Mouse (Mus musculus) right cerebral cortex, postnatal 25 days (tissue): ENCODE results near the gene Nfib.

Source experiments
- DNase-seq: peaks from one replicate; pipeline ENCODE4 v3.0.0; 2022

Nfib gene

DNA sequence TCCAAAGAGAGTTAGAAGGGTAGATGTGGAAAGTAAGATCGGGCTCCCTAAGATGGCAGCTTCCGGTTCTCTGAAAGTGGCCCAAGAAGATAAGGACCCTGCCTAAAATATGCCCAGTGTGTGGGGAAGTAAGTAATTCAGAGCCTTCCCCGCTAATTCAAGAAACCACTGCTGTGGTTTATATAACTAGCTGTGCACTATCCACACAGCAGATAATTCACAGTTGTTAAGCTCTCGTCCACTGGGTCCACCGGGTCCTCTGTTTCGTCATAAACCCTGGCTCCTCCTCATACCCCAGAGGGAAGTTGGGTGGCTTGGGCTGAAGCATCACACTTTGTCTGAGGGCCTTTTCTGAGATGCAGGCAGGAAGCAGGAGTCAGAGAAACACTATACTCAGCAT, 19.5 kb downstream of the Nfib start:
- DNase-seq: no peak

GRCm38 (mm10) chr4:82684088-82684715, 21.3 kb downstream of the Nfib start:
- peak; percentile 48 for DNase-seq

DNA sequence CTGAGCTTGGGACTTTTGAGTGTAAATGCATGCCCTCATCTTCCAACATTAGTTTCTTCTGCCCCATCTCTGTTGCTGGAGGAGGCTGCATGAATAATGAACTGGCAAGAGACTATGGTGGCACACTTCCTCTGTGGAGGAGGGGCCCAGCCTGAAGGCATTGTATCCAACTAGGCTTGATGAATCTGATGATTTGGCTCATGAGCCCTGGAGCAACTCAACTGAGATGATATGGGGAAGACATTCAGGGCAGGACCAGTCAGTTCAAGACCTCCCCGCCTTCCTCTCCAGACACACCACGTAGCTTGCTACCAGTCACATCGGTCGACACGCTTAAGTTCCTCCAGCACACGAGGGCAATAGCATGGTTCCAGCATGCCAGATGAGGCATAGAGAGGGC, 22.0 kb downstream of the Nfib start:
- no peak for DNase-seq

DNA sequence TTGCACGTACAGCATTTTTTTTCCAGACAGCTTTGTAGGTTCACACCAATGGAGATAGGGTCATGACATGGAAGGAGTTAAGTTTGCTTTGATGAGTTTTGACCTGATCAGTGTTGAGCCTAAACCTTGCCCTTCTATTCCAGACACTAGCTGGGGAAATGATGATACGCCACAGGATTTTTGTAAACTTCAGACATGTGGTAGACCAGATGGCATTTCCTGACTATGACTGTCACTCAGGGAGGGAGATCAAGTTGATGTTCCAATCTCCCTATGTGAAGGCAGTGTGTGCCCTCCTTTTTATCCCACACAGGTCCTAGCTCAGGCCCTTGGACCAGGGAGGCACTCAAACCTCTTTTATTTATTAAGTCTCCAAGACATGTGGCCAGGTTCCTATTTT, 29.4 kb downstream of the Nfib start:
- DNase-seq: no peak

GRCm38 (mm10) chr4:82667271-82667872, 38.2 kb downstream of the Nfib start:
- DNase-seq: no peak

DNA sequence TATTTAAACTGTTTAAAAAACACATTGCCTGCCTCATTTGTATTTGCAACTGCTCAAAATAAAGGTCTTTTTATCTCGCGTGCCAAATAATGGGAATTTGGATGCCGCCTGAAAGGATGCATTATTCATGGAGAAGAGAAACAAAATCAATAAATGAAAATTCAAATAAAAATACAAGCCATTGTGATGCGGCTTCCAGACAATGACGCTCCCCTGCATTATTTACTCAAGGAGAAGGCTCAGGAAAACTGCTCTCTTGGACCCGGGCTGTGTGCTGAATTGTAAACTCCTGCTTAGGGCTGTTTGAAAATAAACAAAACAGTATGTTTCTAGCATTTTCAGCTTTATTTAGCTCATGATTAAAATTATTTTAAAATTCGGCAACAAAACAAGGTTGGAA, 41.1 kb downstream of the Nfib start:
- DNase-seq: no peak

DNA sequence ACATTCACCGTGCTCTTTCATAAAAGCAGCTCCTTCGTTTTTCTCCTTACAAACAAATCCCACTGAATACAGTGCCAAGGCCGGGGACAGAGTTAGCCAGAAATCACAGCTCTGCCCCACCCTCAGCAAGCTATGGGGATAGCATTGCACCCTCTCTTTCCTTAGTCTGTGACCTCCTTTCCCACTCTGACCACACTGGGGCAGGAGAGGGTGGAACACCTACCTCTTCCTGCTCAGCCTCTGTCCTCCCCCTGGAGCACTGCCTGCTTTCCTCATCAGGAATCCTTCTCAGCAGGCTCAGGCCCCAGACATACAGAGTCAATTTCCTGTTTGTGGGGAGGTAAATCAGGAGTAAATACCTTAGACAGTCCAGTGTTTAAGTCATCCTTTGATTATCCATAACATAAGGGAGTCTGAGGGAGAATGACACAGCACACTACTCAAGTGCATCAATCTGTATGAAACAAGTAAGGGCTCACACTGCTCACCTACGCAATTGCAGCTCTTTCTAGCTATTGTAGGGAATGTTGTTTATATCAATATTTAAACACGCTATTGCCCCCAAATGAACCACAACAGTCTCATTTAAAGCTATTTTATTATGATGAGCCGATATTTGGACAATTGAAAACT, 41.7 kb downstream of the Nfib start:
- no peak for DNase-seq

DNA sequence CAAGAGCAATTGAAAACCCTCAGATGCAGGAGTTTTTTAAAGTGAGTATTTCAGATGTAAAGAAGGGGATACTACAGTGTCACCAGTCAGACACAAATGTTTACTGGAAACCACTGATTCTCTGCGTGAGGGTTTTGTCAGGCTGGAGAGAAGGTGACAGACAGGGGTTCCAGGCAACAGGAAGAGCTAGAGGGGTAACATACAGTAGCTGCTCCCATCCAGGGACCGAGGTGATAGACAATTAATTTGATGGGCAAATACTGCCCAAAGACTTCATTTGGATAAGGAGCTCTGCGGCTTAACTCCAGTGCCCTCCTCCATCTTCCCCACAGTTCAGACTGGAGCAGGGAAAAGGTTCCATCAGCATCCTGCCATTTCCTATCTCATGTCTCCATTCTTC, 42.9 kb downstream of the Nfib start:
- DNase-seq: no peak

DNA sequence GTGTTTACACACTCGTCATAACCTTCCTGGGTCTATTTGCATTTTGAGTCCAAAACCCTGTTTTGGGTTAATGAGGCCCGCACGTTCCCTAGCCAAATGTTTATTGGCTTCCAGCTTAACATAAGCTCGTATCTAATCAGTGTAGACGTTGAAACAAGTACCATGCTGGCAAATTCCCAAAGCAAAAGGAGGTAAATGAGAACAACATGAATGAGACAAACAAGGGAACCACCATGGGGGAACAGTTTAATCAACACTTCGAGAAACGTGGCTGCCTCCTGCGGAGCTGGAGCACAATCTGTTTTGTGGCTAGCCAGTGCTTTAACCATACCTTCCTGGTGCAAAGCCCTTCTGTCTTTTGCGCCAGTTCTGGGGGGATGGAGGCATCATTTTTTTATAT, 43.3 kb downstream of the Nfib start:
- no peak for DNase-seq

GRCm38 (mm10) chr4:82661215-82661614, 44.3 kb downstream of the Nfib start:
- DNase-seq: no peak

GRCm38 (mm10) chr4:82645679-82646078, 59.9 kb downstream of the Nfib start:
- DNase-seq: no peak

DNA sequence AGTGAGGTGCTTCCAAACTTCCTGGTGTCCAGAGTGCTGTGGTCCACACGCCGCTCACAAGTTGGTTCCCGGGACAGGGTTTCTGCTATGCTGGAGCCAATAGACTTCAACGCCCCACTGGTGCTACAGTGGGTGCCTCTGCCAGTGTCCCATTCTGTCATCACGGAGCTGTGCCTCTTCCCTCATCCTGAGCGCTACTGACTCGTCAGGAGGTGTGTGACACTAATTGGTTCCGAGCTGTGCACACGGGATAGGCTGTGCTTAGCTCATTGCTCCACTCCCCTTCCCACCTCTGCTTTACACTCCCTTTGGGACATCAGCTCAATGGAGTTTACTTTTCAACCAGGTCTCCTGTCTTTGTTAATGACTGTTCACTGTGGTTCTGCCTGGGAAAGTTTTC, 60.8 kb downstream of the Nfib start:
- no peak for DNase-seq

- DNase-seq: no peak
Observed at GRCm38 (mm10) chr4:82643734-82644085, 61.8 kb downstream of the Nfib start.

DNA sequence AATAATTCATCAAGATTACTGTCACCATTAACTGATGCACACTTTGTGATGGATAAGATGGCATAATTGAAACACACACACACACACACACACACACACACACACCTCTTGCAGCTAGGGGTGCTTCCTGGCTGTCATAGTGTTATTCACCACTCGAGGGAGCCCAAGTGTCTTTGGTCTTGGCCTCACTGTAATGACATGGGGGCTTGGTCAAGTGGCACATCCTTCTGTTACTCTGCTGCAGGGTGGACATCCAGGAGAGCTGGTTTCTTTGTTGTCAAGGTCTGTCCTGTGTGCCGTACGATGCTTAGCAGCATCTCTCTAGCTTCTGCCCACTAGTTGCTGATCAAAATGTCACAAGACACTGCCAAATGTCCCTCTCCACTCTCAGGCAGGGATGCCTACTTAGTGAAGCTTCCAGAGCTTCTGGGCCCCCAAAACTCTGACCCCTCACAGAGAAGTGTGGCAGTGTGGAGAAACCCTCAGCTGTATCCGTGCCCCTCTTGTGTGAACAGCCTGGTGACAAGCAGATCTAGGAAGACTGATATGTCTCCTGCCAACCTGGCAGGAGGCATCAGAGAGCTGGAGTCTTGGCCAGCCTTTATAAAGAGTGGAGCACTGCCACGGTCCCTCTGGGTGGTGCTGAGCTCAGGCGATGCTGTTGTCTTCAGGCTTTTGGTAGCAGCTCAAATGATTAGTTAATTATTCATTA, 62.4 kb downstream of the Nfib start:
- peak; percentile 23 for DNase-seq

- no peak for DNase-seq
Observed at GRCm38 (mm10) chr4:82641066-82641680, 64.4 kb downstream of the Nfib start.

DNA sequence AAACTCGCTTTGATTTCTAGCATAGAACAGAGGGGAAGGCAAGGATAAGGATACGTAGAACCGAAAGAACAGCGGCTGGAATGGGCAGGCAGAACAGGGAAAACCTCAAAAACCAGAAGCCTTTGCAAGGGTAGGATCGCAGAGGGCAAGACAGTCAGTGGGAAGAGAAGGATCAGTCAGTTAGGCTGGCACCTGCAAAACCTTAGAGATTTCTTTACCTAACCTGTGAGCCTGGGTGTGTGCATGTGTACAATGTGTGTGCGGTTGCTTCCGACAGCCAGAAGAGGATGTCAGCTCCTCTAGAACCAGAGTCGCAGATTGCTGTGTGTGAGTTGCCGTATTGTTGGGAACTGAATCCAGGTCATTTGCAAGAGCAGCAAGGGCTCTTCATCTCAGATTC, 67.3 kb downstream of the Nfib start:
- DNase-seq: no peak

GRCm38 (mm10) chr4:82637633-82638032, 67.9 kb downstream of the Nfib start:
- DNase-seq: no peak

DNA sequence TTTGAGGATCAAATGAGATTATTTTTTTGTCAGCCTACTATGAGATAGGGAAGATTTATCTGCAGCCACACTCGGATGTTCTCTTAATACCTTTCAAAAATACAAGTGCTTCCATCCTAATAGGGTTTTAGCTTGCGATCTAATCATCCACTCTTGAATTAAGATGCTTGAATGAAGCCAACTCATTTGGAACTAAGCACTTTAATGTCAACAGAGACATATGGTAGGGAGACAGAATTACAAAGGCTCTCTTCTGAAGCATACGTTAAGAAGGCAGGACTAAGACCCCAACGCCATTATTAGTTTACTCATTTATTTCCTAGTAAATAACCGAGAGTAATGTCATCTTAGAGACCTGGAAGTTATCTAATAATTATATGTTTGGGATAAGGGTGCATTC, 68.9 kb downstream of the Nfib start:
- no peak for DNase-seq

DNA sequence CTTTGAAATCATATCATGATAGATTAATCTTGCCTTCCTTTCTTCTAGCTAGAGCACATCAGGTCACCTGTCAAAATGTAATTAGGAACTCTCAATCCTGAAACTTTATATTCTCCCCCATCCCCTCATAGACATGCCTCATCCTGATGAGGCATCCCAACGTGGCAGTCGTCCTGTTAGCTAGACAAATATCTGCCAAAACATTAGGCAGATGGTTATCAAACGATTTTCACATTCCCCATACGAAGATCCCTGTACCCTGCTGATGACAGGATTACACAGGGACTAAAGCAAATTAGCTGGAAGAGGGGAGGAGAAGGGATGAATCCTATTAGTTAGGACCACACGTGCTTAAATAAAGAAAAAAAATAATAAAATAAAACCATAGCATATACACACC, 69.7 kb downstream of the Nfib start:
- DNase-seq: no peak

DNA sequence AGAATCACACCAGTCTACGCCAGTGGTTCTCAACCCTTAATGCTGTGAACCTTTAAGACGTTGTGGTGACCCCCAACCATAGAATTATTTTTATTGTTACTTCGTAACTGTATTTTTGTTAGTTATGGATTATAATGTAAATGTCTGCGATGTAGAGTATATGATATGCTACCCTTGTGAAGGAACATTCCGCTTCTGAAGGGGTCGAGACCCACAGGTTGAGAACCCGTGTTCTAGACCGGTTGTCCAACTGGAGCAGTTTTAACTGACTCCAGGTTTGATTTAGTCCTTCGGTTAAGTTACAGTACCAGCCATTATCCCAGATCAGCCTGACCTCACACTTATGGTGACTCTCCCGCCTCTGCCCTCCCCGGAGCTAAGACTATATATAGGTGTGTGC, 70.4 kb downstream of the Nfib start:
- no peak for DNase-seq

- DNase-seq: no peak
Observed at GRCm38 (mm10) chr4:82634365-82634764, 71.2 kb downstream of the Nfib start.

DNA sequence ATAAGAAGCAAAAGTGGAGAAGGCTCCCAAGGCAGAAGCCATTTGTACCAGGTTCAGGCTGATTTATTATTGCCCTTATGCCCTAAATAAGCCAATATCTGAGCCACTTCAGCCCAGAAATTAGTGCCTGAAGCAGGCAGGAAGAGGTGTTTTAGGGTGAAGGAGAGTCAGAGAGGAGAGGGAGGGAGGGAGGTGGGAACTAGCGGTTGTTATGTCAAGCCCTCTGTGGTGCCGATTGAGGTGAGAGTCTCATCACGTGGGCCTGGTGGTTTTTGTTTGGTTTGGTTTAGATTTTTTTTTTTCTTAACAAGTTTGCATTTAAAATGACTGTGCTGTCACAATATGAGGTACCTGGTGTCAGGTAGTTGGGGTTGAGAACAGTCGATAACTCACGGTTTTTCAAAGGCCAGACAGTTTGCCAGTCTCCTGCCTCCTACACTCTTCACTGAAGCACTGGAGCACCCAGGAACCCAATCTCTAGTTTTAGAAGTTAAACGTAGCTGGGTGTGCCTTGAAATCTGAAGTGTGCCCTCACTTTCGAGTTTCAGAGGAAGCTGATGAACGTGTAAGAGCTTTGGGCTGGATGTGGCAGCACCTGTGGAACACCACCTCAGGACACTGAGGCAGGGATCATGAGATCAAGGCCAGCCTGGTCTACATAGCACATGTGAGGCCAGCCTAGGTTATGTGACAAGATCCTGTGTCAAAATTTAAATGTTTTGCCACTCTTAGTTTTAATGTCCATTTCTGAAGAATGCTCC, 81.1 kb downstream of the Nfib start:
- DNase-seq: no peak

GRCm38 (mm10) chr4:82623835-82624234, 81.7 kb downstream of the Nfib start:
- DNase-seq: no peak
